Comparison of ENCODE assay signal across 24 mouse cellular contexts in genomic region chr2:163464562-163464961, GRCm38 (mm10). TPM values are rescaled to one million over a fixed set of nuclear protein-coding genes. Genes with fewer than 3 reads are reported as not detected.
DNase-seq lines count a peak whose midpoint lies in the region; ATAC-seq and TF ChIP-seq lines count a peak whose summit lies in the region.
"Had no signal": no experiment of that assay in that cellular context is flagged by ENCODE, and none has a peak within 500 bp of the region (broad histone marks: within the 10 kb centered on the region; RNA-seq: fewer than 3 reads in every experiment).

No protein-coding gene starts in this region.

- no peak for TF ChIP-seq EP300 in lung, postnatal 0 days (IDR thresholded peaks at IDR 0.05)

- H3K4me2 ChIP-seq in lung, postnatal 0 days (replicated peaks; ENCODE audit: low read depth, low read length): no peak overlapping the region
- H3K4me2 ChIP-seq in heart, embryonic 13.5 days: peak overlapping the region; percentile 39
- H3K4me2 ChIP-seq: hindbrain, embryonic 15.5 days; liver, embryonic 12.5 days; midbrain, embryonic 11.5 days had no signal

- TF ChIP-seq CTCF in lung, postnatal 0 days (IDR thresholded peaks at IDR 0.05): no peak

- peaks cover 10% of the 10 kb centered on the region; the same call in 1 of the 2 replicates for H3K36me3 ChIP-seq in lung, postnatal 0 days (ENCODE audit: insufficient read depth, low read length)
- H3K36me3 ChIP-seq in heart, embryonic 13.5 days: peaks cover 27% of the 10 kb centered on the region

- H3K4me3 ChIP-seq in lung, postnatal 0 days (ENCODE audit: low read depth, low read length): no peak overlapping the region
- no peak overlapping the region for H3K4me3 ChIP-seq in heart, embryonic 13.5 days
- H3K4me3 ChIP-seq: erythroblast, embryonic 14.5 days; hindbrain, embryonic 15.5 days; liver, embryonic 12.5 days had no signal

- no peak overlapping the region for H3K27ac ChIP-seq in lung, postnatal 0 days (ENCODE audit: low read length)
- peak overlapping the region; percentile 81 for H3K27ac ChIP-seq in heart, embryonic 13.5 days (replicated peaks)
- H3K27ac ChIP-seq: hindbrain, embryonic 15.5 days; liver, embryonic 12.5 days had no signal

- no peak overlapping the region for H3K9ac ChIP-seq in lung, postnatal 0 days (replicated peaks; ENCODE audit: low read depth)
- H3K9ac ChIP-seq in heart, embryonic 13.5 days: peak overlapping the region; percentile 37; the same call in 1 of the 2 replicates
- H3K9ac ChIP-seq: forebrain, postnatal 0 days; hindbrain, embryonic 15.5 days; liver, embryonic 12.5 days had no signal

- DNase-seq in cerebellum, adult 9-11 months: peak; percentile 6
- no peak for DNase-seq in cerebellum, postnatal 25 days
- DNase-seq in lung, postnatal 0 days (ENCODE audit: low spot score): peak; percentile 38
- DNase-seq in lung, postnatal 25 days (ENCODE audit: low spot score): no peak
- peak; percentile 63 for DNase-seq in skeletal muscle tissue, adult 2 months (ENCODE audit: low read depth, low spot score)
- no peak for DNase-seq in embryo, embryonic 11 days
- DNase-seq in left cerebral cortex, postnatal 36 days (ENCODE audit: low spot score in 2 of 2): no peak
- DNase-seq: cerebellum, adult 11 months; forebrain, postnatal 0 days; gastrocnemius, postnatal 36 days; kidney, adult 11 months; thymus, postnatal 25 days had no signal

- intact Hi-C loops in left cerebral cortex, postnatal 36 days (cut with DNase I): no loop called here

- 50% methylated on average over 6 of the region's 6 CpGs for WGBS in lung, postnatal 0 days
- WGBS in heart, embryonic 13.5 days: 33% methylated on average over 6 of the region's 6 CpGs

- H3K9me3 ChIP-seq in lung, postnatal 0 days (ENCODE audit: low read length): no peaks in the 10 kb centered on the region
- H3K9me3 ChIP-seq in heart, embryonic 13.5 days: no peaks in the 10 kb centered on the region
- H3K9me3 ChIP-seq: hindbrain, embryonic 15.5 days; liver, embryonic 12.5 days had no signal

- H3K4me1 ChIP-seq in lung, postnatal 0 days (ENCODE audit: insufficient read depth, low read depth, low read length): no peaks in the 10 kb centered on the region
- H3K4me1 ChIP-seq in heart, embryonic 13.5 days: peaks cover 48% of the 10 kb centered on the region
- H3K4me1 ChIP-seq: liver, embryonic 12.5 days had no signal

- H3K27me3 ChIP-seq in lung, postnatal 0 days (replicated peaks; ENCODE audit: insufficient read depth, low read length): no peaks in the 10 kb centered on the region
- H3K27me3 ChIP-seq in heart, embryonic 13.5 days (replicated peaks): peaks cover 7% of the 10 kb centered on the region
- H3K27me3 ChIP-seq: hindbrain, embryonic 15.5 days; Patski had no signal

- ATAC-seq in lung, postnatal 0 days: peak; percentile 30
- ATAC-seq in heart, embryonic 13.5 days (ENCODE audit: extremely low read depth, insufficient number of reproducible peaks, low FRiP score, low TSS enrichment): peak; percentile 6; the same call in 1 of the 2 replicates
- ATAC-seq: forebrain, postnatal 0 days; liver, embryonic 12.5 days; Patski had no signal

RNA-seq across cellular contexts. Expression of gene Fitm2, which starts 7.9 kb away (rescaled TPM):
- polyA plus RNA-seq in lung, postnatal 0 days (2015; fragmentation: Nextera tagmentation; extraction: Ambion mirVana): 18.6 and 22.5 TPM in 2 replicates
- polyA plus RNA-seq in heart, embryonic 13.5 days (2015; fragmentation: Nextera tagmentation; extraction: Ambion mirVana): 11.7 and 11.9 TPM in 2 replicates
- total RNA-seq in left cerebral cortex, postnatal 36 days (2021): 10 to 100 TPM; 18.8 to 19.3 TPM

RNA-seq across cellular contexts. Expression of gene Gdap1l1, which starts 26.3 kb away (rescaled TPM):
- 0.37 and 0.43 TPM in 2 replicates for polyA plus RNA-seq in lung, postnatal 0 days (2015; fragmentation: Nextera tagmentation; extraction: Ambion mirVana)
- polyA plus RNA-seq in heart, embryonic 13.5 days (2015; fragmentation: Nextera tagmentation; extraction: Ambion mirVana): 0.41 and 0.48 TPM in 2 replicates
- total RNA-seq in left cerebral cortex, postnatal 36 days (2021): 10 to 100 TPM; 72.6 to 73.9 TPM
- total RNA-seq: CH12.LX; gastrocnemius, postnatal 36 days had no signal
- polyA plus RNA-seq: erythroblast, embryonic 14.5 days had no signal

RNA-seq across cellular contexts. Expression of gene R3hdml, which starts 27.6 kb away (rescaled TPM):
- 0.18 TPM in 1 of 2 replicates, not detected in the other for polyA plus RNA-seq in lung, postnatal 0 days (2015; fragmentation: Nextera tagmentation; extraction: Ambion mirVana)
- polyA plus RNA-seq in heart, embryonic 13.5 days (2015; fragmentation: Nextera tagmentation; extraction: Ambion mirVana): not detected in 2 replicates
- not detected for total RNA-seq in left cerebral cortex, postnatal 36 days (2021)
- total RNA-seq: CH12.LX; gastrocnemius, postnatal 36 days; left cerebral cortex, postnatal 14 days had no signal
- polyA plus RNA-seq: erythroblast, embryonic 14.5 days; liver, embryonic 12.5 days; lung, embryonic 16.5 days; midbrain, embryonic 11.5 days; Patski; spleen, adult 2 months; stomach, embryonic 16.5 days had no signal

RNA-seq across cellular contexts. Expression of gene Oser1, which starts 40.1 kb away (rescaled TPM):
- polyA plus RNA-seq in lung, postnatal 0 days (2015; fragmentation: Nextera tagmentation; extraction: Ambion mirVana): 73.8 and 74.6 TPM in 2 replicates
- 54.5 and 57.3 TPM in 2 replicates for polyA plus RNA-seq in heart, embryonic 13.5 days (2015; fragmentation: Nextera tagmentation; extraction: Ambion mirVana)
- 10 to 100 TPM; 24.3 to 25.0 TPM for total RNA-seq in left cerebral cortex, postnatal 36 days (2021)

RNA-seq across cellular contexts. Expression of gene Hnf4a, which starts 42.0 kb away (rescaled TPM):
- polyA plus RNA-seq in lung, postnatal 0 days (2015; fragmentation: Nextera tagmentation; extraction: Ambion mirVana): 0.23 TPM in 1 of 2 replicates, not detected in the other
- polyA plus RNA-seq in heart, embryonic 13.5 days (2015; fragmentation: Nextera tagmentation; extraction: Ambion mirVana): 0.20 and 0.71 TPM in 2 replicates
- total RNA-seq in left cerebral cortex, postnatal 36 days (2021): not detected
- total RNA-seq: CH12.LX; forebrain, postnatal 0 days; gastrocnemius, postnatal 36 days; layer of hippocampus, postnatal 10 days; left cerebral cortex, postnatal 14 days had no signal
- polyA plus RNA-seq: forebrain, postnatal 0 days; lung, embryonic 16.5 days; midbrain, embryonic 11.5 days had no signal

Comparison
In these comparisons a context has a peak if more than half of its experiments do, and no peak if none do; other contexts are left out.
1. DNase-seq: peak in cerebellum, adult 9-11 months (single experiment), lung, postnatal 0 days (single experiment) and skeletal muscle tissue, adult 2 months (single experiment); none in cerebellum, postnatal 25 days (0 of 2), lung, postnatal 25 days (single experiment), embryo, embryonic 11 days (single experiment) and left cerebral cortex, postnatal 36 days (0 of 2).